Mouse (Mus musculus) MEL (cell line): ENCODE measurements around the gene Erp29. TPM values are rescaled to one million over a fixed set of nuclear protein-coding genes. Genes with fewer than 3 reads are reported as not detected.

ENCODE experiments used
- DNase-seq: peaks from one replicate; pipeline ENCODE4 v3.0.0; 2011; ENCODE audit warnings: low read depth, low spot score
- H3K27ac ChIP-seq: 2 replicates; pipeline ENCODE4 v1.5.1; 2012; ENCODE audit warnings: low read depth, mild to moderate bottlenecking, control low read depth, low read length, moderate library complexity; ENCODE audit not compliant: control insufficient read depth
- H3K27me3 ChIP-seq, 2 experiments: fragments of 150-350 bp in 1 of 2; sonication (generic) in 1 of 2; 2 replicates each; pipeline ENCODE4 v1.6.1; 2012; ENCODE audit warnings: low read length in 2 of 2, mild to moderate bottlenecking in 2 of 2, improper control_type of control experiment in 1 of 2, moderate library complexity in 1 of 2; ENCODE audit not compliant: insufficient read depth in 2 of 2, control insufficient read depth in 1 of 2
- H3K36me3 ChIP-seq, 2 experiments: 2 replicates each; pipeline ENCODE4 v1.6.1; 2012 to 2014; ENCODE audit warnings: low read length in 2 of 2, improper control_type of control experiment in 1 of 2, inconsistent platforms in 1 of 2, mild to moderate bottlenecking in 1 of 2; ENCODE audit not compliant: insufficient read depth in 2 of 2, control insufficient read depth in 1 of 2
- H3K4me1 ChIP-seq, 2 experiments: fragments of 150-350 bp in 1 of 2; sonication (generic) in 1 of 2; 2 replicates each; pipeline ENCODE4 v1.6.1; 2012; ENCODE audit warnings: low read length in 2 of 2, improper control_type of control experiment in 1 of 2, mild to moderate bottlenecking in 1 of 2; ENCODE audit not compliant: insufficient read depth in 2 of 2, control insufficient read depth in 1 of 2
- H3K4me3 ChIP-seq, 2 experiments: fragments of 150-350 bp in 1 of 2; sonication (generic) in 1 of 2; 2 replicates each; pipeline ENCODE4 v1.5.1; 2012; ENCODE audit warnings: low read depth in 2 of 2, low read length in 2 of 2, mild to moderate bottlenecking in 2 of 2, moderate library complexity in 2 of 2, control low read depth in 1 of 2, improper control_type of control experiment in 1 of 2; ENCODE audit not compliant: control insufficient read depth in 1 of 2, insufficient read depth in 1 of 2
- H3K79me2 ChIP-seq: 2 replicates; pipeline ENCODE4 v1.6.1; 2012; ENCODE audit warnings: mild to moderate bottlenecking, low read length, moderate library complexity; ENCODE audit not compliant: control insufficient read depth, poor library complexity, insufficient read depth
- H3K9ac ChIP-seq: 2 replicates; pipeline ENCODE4 v1.6.1; 2012; ENCODE audit warnings: low read depth, mild to moderate bottlenecking, control low read depth, low read length, moderate library complexity; ENCODE audit not compliant: control insufficient read depth, poor library complexity, severe bottlenecking
- H3K9me3 ChIP-seq: fragments of 150-350 bp; sonication (generic); replicated peaks from 2 replicates; pipeline ENCODE4 v1.6.1; 2012; ENCODE audit warnings: mild to moderate bottlenecking, low read length, improper control_type of control experiment, moderate library complexity; ENCODE audit not compliant: insufficient read depth
- BHLHE40 ChIP-seq: IDR thresholded peaks from 2 replicates; pipeline ENCODE4 v1.6.1; 2012; ENCODE audit warnings: low read depth, mild to moderate bottlenecking, inconsistent platforms, low read length, improper control_type of control experiment, borderline replicate concordance
- CHD1 ChIP-seq: IDR thresholded peaks from 2 replicates; pipeline ENCODE4 v1.6.1; 2012; ENCODE audit warnings: low read depth, mild to moderate bottlenecking, inconsistent platforms, low read length, improper control_type of control experiment
- CHD2 ChIP-seq: IDR thresholded peaks from 2 replicates; pipeline ENCODE4 v1.6.1; 2011; ENCODE audit warnings: low read length, improper control_type of control experiment
- CTCF ChIP-seq, 3 experiments: IDR thresholded peaks in 2 of 3; conservative IDR thresholded peaks in 1 of 3; 2 replicates each; pipeline ENCODE4 v1.5.1; 2011 to 2012; ENCODE audit warnings: low read length in 3 of 3, low read depth in 2 of 3, mild to moderate bottlenecking in 2 of 3, improper control_type of control experiment in 1 of 3, inconsistent platforms in 1 of 3, mixed read lengths in 1 of 3, moderate library complexity in 1 of 3; ENCODE audit not compliant: control insufficient read depth in 1 of 3, insufficient read depth in 1 of 3, poor library complexity in 1 of 3, severe bottlenecking in 1 of 3
- E2F4 ChIP-seq: IDR thresholded peaks from 2 replicates; pipeline ENCODE4 v1.6.1; 2011; ENCODE audit warnings: low read depth, low read length, improper control_type of control experiment, borderline replicate concordance
- ETS1 ChIP-seq: IDR thresholded peaks from 2 replicates; pipeline ENCODE4 v1.6.1; 2012; ENCODE audit warnings: low read depth, mild to moderate bottlenecking, inconsistent platforms, low read length, improper control_type of control experiment, moderate library complexity
- GATA1 ChIP-seq: IDR thresholded peaks from 2 replicates; pipeline ENCODE4 v1.6.1; 2011; ENCODE audit warnings: low read depth, low read length, improper control_type of control experiment
- MAFK ChIP-seq: IDR thresholded peaks from 2 replicates; pipeline ENCODE4 v1.6.1; 2011; ENCODE audit warnings: low read depth, mild to moderate bottlenecking, low read length, improper control_type of control experiment, borderline replicate concordance
- MAX ChIP-seq: IDR thresholded peaks from 2 replicates; pipeline ENCODE4 v1.6.1; 2011; ENCODE audit warnings: low read length, improper control_type of control experiment
- MYB ChIP-seq: IDR thresholded peaks from 2 replicates; pipeline ENCODE4 v1.6.1; 2011; ENCODE audit warnings: mild to moderate bottlenecking, low read depth, low read length, improper control_type of control experiment
- NELFE ChIP-seq: IDR thresholded peaks from 2 replicates; pipeline ENCODE4 v1.6.1; 2011; ENCODE audit warnings: low read depth, low read length, improper control_type of control experiment
- POLR2AphosphoS2 ChIP-seq: IDR thresholded peaks from 2 replicates; pipeline ENCODE4 v1.6.1; 2011; ENCODE audit warnings: low read length, improper control_type of control experiment
- POLR2AphosphoS5 ChIP-seq: IDR thresholded peaks from 2 replicates; pipeline ENCODE4 v1.6.1; 2012; ENCODE audit warnings: low read depth, borderline replicate concordance, mild to moderate bottlenecking, inconsistent platforms, low read length, moderate library complexity, mixed read lengths
- RAD21 ChIP-seq: IDR thresholded peaks from 2 replicates; pipeline ENCODE4 v1.6.1; 2011; ENCODE audit warnings: mild to moderate bottlenecking, low read depth, low read length, improper control_type of control experiment
- RCOR1 ChIP-seq: IDR thresholded peaks from 2 replicates; pipeline ENCODE4 v1.6.1; 2012; ENCODE audit warnings: low read depth, mild to moderate bottlenecking, inconsistent platforms, low read length, improper control_type of control experiment
- SIN3A ChIP-seq: IDR thresholded peaks from 2 replicates; pipeline ENCODE4 v1.6.1; 2012; ENCODE audit warnings: low read length, improper control_type of control experiment, inconsistent platforms
- SMC3 ChIP-seq: IDR thresholded peaks from 2 replicates; pipeline ENCODE4 v1.6.1; 2011; ENCODE audit warnings: low read depth, low read length, improper control_type of control experiment
- TCF12 ChIP-seq: IDR thresholded peaks from 2 replicates; pipeline ENCODE4 v1.6.1; 2014; ENCODE audit warnings: low read depth, mild to moderate bottlenecking, inconsistent platforms, low read length, improper control_type of control experiment, moderate library complexity
- USF1 ChIP-seq: IDR thresholded peaks from 2 replicates; pipeline ENCODE4 v1.6.1; 2014; ENCODE audit warnings: low read depth, mild to moderate bottlenecking, inconsistent platforms, low read length, improper control_type of control experiment, moderate library complexity
- polyA plus RNA-seq, 2 experiments: library from polyadenylated mRNA; stranded (reverse) in 1 of 2; unstranded in 1 of 2; fragments of >175 nt in 1 of 2; fragments of >200 nt in 1 of 2; gene quantifications; 2 replicates each; pipeline versions ENCODE4 v1.2.1 to v1.2.4; 2012; ENCODE audit warnings: low replicate concordance in 2 of 2, low read depth in 1 of 2; ENCODE audit not compliant: insufficient read length in 2 of 2, insufficient read depth in 1 of 2, missing spikeins in 1 of 2
- total RNA-seq: library from RNA; depleted of rRNA; stranded (reverse); fragments of 300-350 nt; gene quantifications from 2 replicates; pipeline ENCODE4 v1.2.3, GENCODE M21; 2012

Gene Erp29
- total and polyA plus RNA-seq, 3 experiments: 167 to 244 TPM; not detected in 1

DNA sequence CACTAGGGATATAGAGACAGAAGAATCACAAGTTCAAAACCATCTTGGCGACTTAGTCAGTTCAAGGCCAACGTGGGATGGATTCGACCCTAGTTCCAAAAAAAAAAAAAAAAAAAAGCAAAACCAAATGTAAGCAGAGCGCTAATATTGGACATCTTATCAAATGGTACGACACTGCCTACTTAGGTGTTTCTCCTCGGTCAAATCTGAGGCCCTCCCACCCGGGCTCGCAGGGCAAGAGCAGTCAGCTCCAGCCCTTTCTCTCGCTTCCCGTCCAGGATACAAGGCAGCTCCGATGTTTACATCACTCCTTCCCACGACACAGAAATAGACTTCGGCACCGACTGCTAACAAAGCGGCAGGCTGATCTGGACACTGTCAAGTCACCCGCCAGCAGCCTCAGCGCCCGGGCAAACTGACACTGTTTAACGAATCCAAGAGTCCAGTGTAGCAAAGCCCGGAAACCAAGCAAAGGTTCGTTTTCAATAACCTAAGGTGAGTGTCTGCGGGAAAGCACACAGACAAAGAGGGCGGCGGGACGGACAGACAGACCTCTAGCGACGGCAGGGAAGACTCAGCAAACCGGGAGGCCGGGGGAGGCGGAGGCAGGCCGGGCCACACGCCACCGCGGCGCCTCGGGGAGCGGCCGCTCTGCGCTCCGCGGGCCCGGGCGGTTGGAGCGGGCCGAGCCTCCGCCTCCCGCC is 67.4 kb downstream of the Erp29 start (continued):
- TF ChIP-seq CHD2 (no peak), BHLHE40 (no peak), ETS1 (no peak), POLR2AphosphoS2 (no peak)

DNA sequence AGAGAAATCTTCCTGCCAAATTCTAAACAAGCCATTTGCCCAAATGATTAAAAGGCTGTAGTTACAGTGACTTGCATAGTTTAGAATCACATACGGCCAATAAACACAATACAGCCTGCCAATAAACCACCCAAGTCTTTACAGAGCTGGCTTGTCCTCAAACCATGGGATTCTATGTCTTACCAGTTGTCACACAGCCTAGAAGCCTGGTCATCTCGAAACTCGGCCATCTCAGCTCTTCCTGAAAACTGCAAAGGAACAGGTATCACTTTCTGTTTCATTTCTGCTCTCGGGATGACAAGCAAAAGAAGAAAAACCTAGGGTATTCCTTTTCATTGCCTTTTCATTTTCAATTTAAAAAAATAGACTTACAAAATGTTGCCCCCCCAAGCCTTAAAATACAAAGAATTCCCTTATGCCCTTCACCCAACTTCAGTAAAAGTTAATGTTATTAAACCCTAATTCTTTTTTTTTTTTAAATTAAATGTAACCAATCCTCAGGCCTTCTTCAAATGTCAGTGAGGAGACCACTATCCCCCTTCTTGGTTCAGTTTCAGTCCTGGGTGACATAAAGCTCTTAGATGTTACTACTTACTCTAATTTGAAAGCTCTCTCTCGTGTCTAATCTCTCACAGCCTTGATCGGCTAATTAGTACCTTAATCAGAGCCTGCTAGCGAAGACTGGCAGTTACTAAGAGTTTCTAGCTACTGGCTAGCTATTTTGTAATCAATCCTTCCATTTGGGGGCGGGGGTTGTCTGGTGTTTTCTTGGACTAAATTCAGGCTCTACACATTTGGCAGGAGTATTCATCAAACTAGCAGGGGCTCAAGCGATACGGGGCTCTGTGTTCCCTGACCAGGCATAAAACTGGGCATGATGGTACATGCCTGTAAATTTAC is 68.2 kb downstream of the Erp29 start:
- Histone ChIP-seq H3K79me2 (peaks cover 3% of the 10 kb centered on the region; the same call in 1 of the 2 replicates), H3K4me3 (peak overlapping the region; percentile 80 to 100), H3K36me3 (peaks cover 0 to 14% of the 10 kb centered on the region in 2 experiments; a peak in 2 of 4 replicates), H3K27me3 (no peaks in the 10 kb centered on the region), H3K9me3 (no peaks in the 10 kb centered on the region), H3K27ac (no peak overlapping the region; the same call in 1 of the 2 replicates), H3K4me1 (peaks cover 2 to 16% of the 10 kb centered on the region in 2 experiments; a peak in 3 of 4 replicates), H3K9ac (peak overlapping the region; percentile 86)
- TF ChIP-seq TCF12: no peak
- no peak for TF ChIP-seq MAX
- TF ChIP-seq MYB: no peak
- no peak for TF ChIP-seq CHD1
- no peak for TF ChIP-seq GATA1
- TF ChIP-seq E2F4: no peak
- TF ChIP-seq MAFK: no peak
- TF ChIP-seq SIN3A: no peak
- TF ChIP-seq POLR2AphosphoS2: no peak
- no peak for DNase-seq

GRCm38 (mm10) chr5:121380692-121381091 is 71.6 kb downstream of the Erp29 start:
- H3K27ac ChIP-seq: no peak overlapping the region
- H3K4me3 ChIP-seq: no peak overlapping the region
- no peaks in the 10 kb centered on the region for H3K9me3 ChIP-seq
- no peak overlapping the region for H3K9ac ChIP-seq
- TF ChIP-seq USF1 (no peak), SMC3 (peak; percentile 23), NELFE (no peak), POLR2AphosphoS5 (no peak), MAX (no peak), CTCF (IDR thresholded peaks at IDR 0.05 in 2 of 3, conservative IDR thresholded peaks at IDR 0.05 in 1 of 3; ENCODE audit: control insufficient read depth in 1 of 3, insufficient read depth in 1 of 3, low read depth in 2 of 3, low read length in 3 of 3, poor library complexity in 1 of 3, severe bottlenecking in 1 of 3) (peak; percentile 22 to 82 (median 51); a peak in 4 of 6 replicates), RCOR1 (no peak), RAD21 (0 out of 2 replicates have a peak, but pooled peaks have one; percentile 16), CHD1 (no peak)
- TF ChIP-seq, all 39 proteins: peak for 3
- peaks cover 0 to 3% of the 10 kb centered on the region in 2 experiments; a peak in 2 of 4 replicates for H3K4me1 ChIP-seq
- H3K36me3 ChIP-seq: peaks cover 0 to 5% of the 10 kb centered on the region in 2 experiments; a peak in 1 of 4 replicates
- no peaks in the 10 kb centered on the region for H3K27me3 ChIP-seq
- peak; percentile 41 for DNase-seq
- H3K79me2 ChIP-seq: peaks cover 3% of the 10 kb centered on the region; the same call in 1 of the 2 replicates
